Mouse (Mus musculus) hindbrain, embryonic 15.5 days (tissue): ENCODE data around the gene Slamf9. TPM values are rescaled to one million over a fixed set of nuclear protein-coding genes. Genes with fewer than 3 reads are reported as not detected.

Source experiments
- ATAC-seq: fragments of 200-750 bp; cut with Nextera tagmentation; 2 replicates; pipeline ENCODE4 v1.8.0; 2017; ENCODE audit warnings: low read depth, moderate number of reproducible peaks, moderate TSS enrichment; ENCODE audit not compliant: low FRiP score
- H3K27ac ChIP-seq: fragments of 300-500 bp; sonication (generic); replicated peaks from 2 replicates; pipeline ENCODE4 v1.5.1; 2015; ENCODE audit warnings: mild to moderate bottlenecking, inconsistent platforms
- H3K27me3 ChIP-seq: fragments of 300-500 bp; sonication (generic); 2 replicates; pipeline ENCODE4 v1.6.1; 2015; ENCODE audit warnings: control low read depth, inconsistent platforms
- H3K36me3 ChIP-seq: fragments of 300-500 bp; sonication (generic); 2 replicates; pipeline ENCODE4 v1.6.1; 2015; ENCODE audit warnings: control low read depth, inconsistent platforms
- H3K4me1 ChIP-seq: fragments of 300-500 bp; sonication (generic); replicated peaks from 2 replicates; pipeline ENCODE4 v1.6.1; 2015; ENCODE audit warnings: control low read depth, inconsistent platforms
- H3K4me2 ChIP-seq: fragments of 300-500 bp; sonication (generic); 2 replicates; pipeline ENCODE4 v1.6.1; 2015; ENCODE audit warnings: moderate library complexity, mild to moderate bottlenecking, inconsistent platforms
- H3K4me3 ChIP-seq: fragments of 300-500 bp; sonication (generic); 2 replicates; pipeline ENCODE4 v1.5.1; 2015; ENCODE audit warnings: mild to moderate bottlenecking, inconsistent platforms
- H3K9ac ChIP-seq: fragments of 300-500 bp; sonication (generic); 2 replicates; pipeline ENCODE4 v1.6.1; 2015; ENCODE audit warnings: inconsistent platforms
- H3K9me3 ChIP-seq: fragments of 300-500 bp; sonication (generic); 2 replicates; pipeline ENCODE4 v1.6.1; 2016; ENCODE audit warnings: control low read depth, inconsistent platforms
- WGBS: fragments of 180-500 bp; shearing (Covaris S2); methylation state at CpG from one replicate; pipeline ENCODE4 v1.1.7; 2015; 5-methylcytosine and 5-hydroxymethylcytosine counted together
- polyA plus RNA-seq: library from polyadenylated mRNA; unstranded; fragments of >200 nt; fragmentation: Nextera tagmentation; extraction: Ambion mirVana; gene quantifications from 2 replicates; pipeline ENCODE4 v1.2.1, GENCODE M21; 2015

Slamf9 gene
- polyA plus RNA-seq, 1 experiment from 2014 or later: 0.18 TPM

GRCm38 (mm10) chr1:172484236-172484635 is 9.1 kb downstream of the Slamf9 start:
- peaks cover 62% of the 10 kb centered on the region for H3K4me1 ChIP-seq
- H3K4me2 ChIP-seq: peak overlapping the region; percentile 86
- 30% methylated on average over 11 of the region's 11 CpGs for WGBS
- H3K4me3 ChIP-seq: peak overlapping the region; percentile 53
- H3K27ac ChIP-seq: no peak overlapping the region
- peak overlapping the region; percentile 4; the same call in 1 of the 2 replicates for H3K9ac ChIP-seq
- no peaks in the 10 kb centered on the region for H3K36me3 ChIP-seq
- no peak for ATAC-seq
- 0 out of 2 replicates have a peak, but pooled peaks cover 4% of the 10 kb centered on the region for H3K27me3 ChIP-seq
- H3K9me3 ChIP-seq: no peaks in the 10 kb centered on the region

DNA sequence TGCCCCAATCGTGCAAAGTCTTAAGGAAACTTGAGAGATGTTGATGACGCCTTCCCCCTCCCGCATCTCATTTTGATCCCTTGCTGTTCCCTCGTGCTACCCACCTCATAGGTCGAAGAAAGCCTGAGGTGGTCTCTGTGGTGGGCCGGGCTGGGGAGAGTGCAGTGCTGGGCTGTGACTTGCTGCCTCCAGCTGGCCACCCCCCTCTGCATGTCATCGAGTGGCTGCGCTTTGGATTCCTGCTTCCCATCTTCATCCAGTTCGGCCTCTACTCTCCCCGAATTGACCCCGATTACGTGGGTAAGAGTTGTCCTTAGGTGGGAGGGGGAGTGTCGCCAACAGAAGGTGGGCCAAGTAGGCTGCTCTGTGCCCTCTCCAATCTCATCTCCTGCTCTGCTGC is 9.5 kb downstream of the Slamf9 start:
- H3K4me3 ChIP-seq: peak overlapping the region; percentile 53
- 0 out of 2 replicates have a peak, but pooled peaks cover 4% of the 10 kb centered on the region for H3K27me3 ChIP-seq
- H3K27ac ChIP-seq: no peak overlapping the region
- peaks cover 63% of the 10 kb centered on the region for H3K4me1 ChIP-seq
- H3K9me3 ChIP-seq: no peaks in the 10 kb centered on the region
- no peaks in the 10 kb centered on the region for H3K36me3 ChIP-seq
- no peak for ATAC-seq
- H3K4me2 ChIP-seq: peak overlapping the region; percentile 86
- H3K9ac ChIP-seq: peak overlapping the region; percentile 4; the same call in 1 of the 2 replicates
- WGBS: 53% methylated on average over 13 of the region's 13 CpGs

DNA sequence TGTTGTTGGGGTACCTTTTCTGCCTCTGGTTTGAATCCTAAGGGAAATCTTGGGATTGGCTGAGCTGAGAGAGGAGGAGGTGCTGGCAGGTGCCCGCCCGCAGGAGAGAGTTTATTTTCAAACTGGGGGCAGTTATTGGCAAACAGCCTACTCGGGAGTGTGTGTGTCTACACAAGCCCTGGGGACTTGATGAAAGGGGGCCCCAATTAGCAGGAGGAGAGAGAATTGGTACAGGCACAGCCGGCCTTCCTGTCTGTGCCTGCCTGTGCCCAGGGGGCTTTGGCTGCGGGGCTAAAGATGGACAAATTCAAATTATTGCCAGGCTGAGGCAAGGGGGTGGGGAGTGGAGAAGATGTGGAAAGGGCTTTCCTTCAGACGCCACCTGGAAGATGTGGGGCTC is 10.7 kb downstream of the Slamf9 start:
- no peaks in the 10 kb centered on the region for H3K27me3 ChIP-seq
- H3K4me3 ChIP-seq: peak overlapping the region; percentile 14
- H3K36me3 ChIP-seq: no peaks in the 10 kb centered on the region
- peaks cover 73% of the 10 kb centered on the region for H3K4me1 ChIP-seq
- peak overlapping the region; percentile 30 for H3K9ac ChIP-seq
- ATAC-seq: no peak
- 11% methylated on average over 6 of the region's 6 CpGs for WGBS
- no peak overlapping the region; the same call in 1 of the 2 replicates for H3K27ac ChIP-seq
- H3K9me3 ChIP-seq: no peaks in the 10 kb centered on the region
- H3K4me2 ChIP-seq: peak overlapping the region; percentile 86

- H3K4me3 ChIP-seq: peak overlapping the region; percentile 14
- no peaks in the 10 kb centered on the region for H3K9me3 ChIP-seq
- H3K4me1 ChIP-seq: peaks cover 70% of the 10 kb centered on the region
- H3K27ac ChIP-seq: no peak overlapping the region; the same call in 1 of the 2 replicates
- no peaks in the 10 kb centered on the region for H3K36me3 ChIP-seq
- peak overlapping the region; percentile 86 for H3K4me2 ChIP-seq
- H3K27me3 ChIP-seq: no peaks in the 10 kb centered on the region
- no peak for ATAC-seq
- 12% methylated on average over 4 of the region's 4 CpGs for WGBS
- H3K9ac ChIP-seq: peak overlapping the region; percentile 30
Measured at GRCm38 (mm10) chr1:172486236-172486635, 11.1 kb downstream of the Slamf9 start.

- WGBS: 39% methylated on average over 5 of the region's 5 CpGs
- Histone ChIP-seq H3K36me3 (peaks cover 1% of the 10 kb centered on the region; the same call in 1 of the 2 replicates), H3K4me2 (peak overlapping the region; percentile 86), H3K27me3 (no peaks in the 10 kb centered on the region), H3K9me3 (no peaks in the 10 kb centered on the region), H3K9ac (peak overlapping the region; percentile 18; the same call in 1 of the 2 replicates), H3K4me3 (peak overlapping the region; percentile 14; the same call in 1 of the 2 replicates), H3K4me1 (peaks cover 66% of the 10 kb centered on the region), H3K27ac (no peak overlapping the region)
- no peak for ATAC-seq
Measured at GRCm38 (mm10) chr1:172486651-172487050, 11.5 kb downstream of the Slamf9 start.

- Histone ChIP-seq H3K4me1 (peaks cover 60% of the 10 kb centered on the region), H3K36me3 (peaks cover 6% of the 10 kb centered on the region; the same call in 1 of the 2 replicates), H3K9me3 (no peaks in the 10 kb centered on the region), H3K27me3 (no peaks in the 10 kb centered on the region), H3K4me2 (no peak overlapping the region), H3K4me3 (no peak overlapping the region), H3K27ac (no peak overlapping the region), H3K9ac (no peak overlapping the region)
- WGBS: 92% methylated on average over 4 of the region's 4 CpGs
- ATAC-seq: no peak
Measured at GRCm38 (mm10) chr1:172487859-172488258, 12.7 kb downstream of the Slamf9 start.

GRCm38 (mm10) chr1:172488831-172489230 is 13.7 kb downstream of the Slamf9 start:
- no peaks in the 10 kb centered on the region for H3K9me3 ChIP-seq
- peaks cover 50% of the 10 kb centered on the region for H3K4me1 ChIP-seq
- 84% methylated on average over 7 of the region's 7 CpGs for WGBS
- no peak for ATAC-seq
- no peak overlapping the region for H3K4me3 ChIP-seq
- no peaks in the 10 kb centered on the region for H3K27me3 ChIP-seq
- no peak overlapping the region for H3K27ac ChIP-seq
- H3K9ac ChIP-seq: no peak overlapping the region
- H3K4me2 ChIP-seq: no peak overlapping the region
- peaks cover 6% of the 10 kb centered on the region; the same call in 1 of the 2 replicates for H3K36me3 ChIP-seq

GRCm38 (mm10) chr1:172489585-172490250 is 14.6 kb downstream of the Slamf9 start:
- H3K9ac ChIP-seq: peak overlapping the region; percentile 35
- peaks cover 41% of the 10 kb centered on the region for H3K4me1 ChIP-seq
- peak overlapping the region; percentile 56 for H3K4me2 ChIP-seq
- WGBS: 61% methylated on average over 12 of the region's 12 CpGs
- no peak overlapping the region for H3K27ac ChIP-seq
- ATAC-seq: peak; percentile 44; the same call in 1 of the 2 replicates
- H3K9me3 ChIP-seq: no peaks in the 10 kb centered on the region
- no peaks in the 10 kb centered on the region for H3K27me3 ChIP-seq
- peaks cover 6% of the 10 kb centered on the region; the same call in 1 of the 2 replicates for H3K36me3 ChIP-seq
- no peak overlapping the region for H3K4me3 ChIP-seq

DNA sequence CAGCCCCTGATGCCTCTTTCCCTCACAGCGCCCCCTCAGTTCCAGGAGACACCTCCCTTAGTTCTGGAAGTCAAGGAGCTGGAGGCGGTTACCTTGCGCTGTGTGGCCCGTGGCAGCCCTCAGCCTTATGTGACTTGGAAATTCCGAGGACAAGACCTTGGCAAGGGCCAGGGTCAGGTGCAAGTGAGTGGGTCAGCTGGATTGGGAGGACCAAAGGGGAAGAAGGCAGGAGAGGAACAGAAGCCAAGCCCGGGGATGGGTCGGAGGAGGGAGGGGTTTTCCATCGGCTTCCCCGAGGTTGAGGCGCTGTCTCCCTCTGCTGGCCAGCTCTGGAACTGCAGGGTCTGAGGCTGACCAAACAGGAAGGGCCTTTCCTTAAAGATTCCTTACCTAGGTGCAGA is 15.1 kb downstream of the Slamf9 start:
- Histone ChIP-seq H3K4me3 (peak overlapping the region; percentile 28), H3K27ac (no peak overlapping the region), H3K9me3 (no peaks in the 10 kb centered on the region), H3K27me3 (no peaks in the 10 kb centered on the region), H3K9ac (peak overlapping the region; percentile 35), H3K4me2 (peak overlapping the region; percentile 56), H3K36me3 (peaks cover 6% of the 10 kb centered on the region; the same call in 1 of the 2 replicates), H3K4me1 (peaks cover 36% of the 10 kb centered on the region)
- 7% methylated on average over 10 of the region's 10 CpGs for WGBS
- peak; percentile 46 for ATAC-seq

DNA sequence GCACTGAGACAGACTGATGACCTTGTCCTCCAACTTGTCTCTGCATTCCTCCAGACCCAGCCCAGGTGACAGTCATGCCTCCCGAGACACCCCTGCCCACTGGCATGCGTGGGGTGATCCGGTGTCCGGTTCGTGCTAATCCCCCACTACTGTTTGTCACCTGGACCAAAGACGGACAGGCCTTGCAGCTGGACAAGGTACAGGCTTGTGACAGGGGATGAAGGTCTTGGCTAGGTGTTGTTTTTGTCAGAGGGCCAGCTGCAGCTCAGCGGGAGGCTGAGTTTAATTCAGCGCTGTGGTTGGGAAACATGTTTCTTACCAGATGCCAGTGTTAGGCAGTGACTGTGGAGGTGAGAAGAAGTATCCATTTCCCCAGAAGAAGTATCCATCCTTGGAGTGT is 16.9 kb downstream of the Slamf9 start:
- Histone ChIP-seq H3K4me1 (peaks cover 18% of the 10 kb centered on the region), H3K27me3 (no peaks in the 10 kb centered on the region), H3K4me2 (no peak overlapping the region), H3K36me3 (peaks cover 10% of the 10 kb centered on the region), H3K9me3 (no peaks in the 10 kb centered on the region), H3K27ac (no peak overlapping the region), H3K9ac (no peak overlapping the region), H3K4me3 (no peak overlapping the region)
- ATAC-seq: no peak
- 87% methylated on average over 8 of the region's 8 CpGs for WGBS

GRCm38 (mm10) chr1:172493516-172493915 is 18.4 kb downstream of the Slamf9 start:
- no peak for ATAC-seq
- peaks cover 11% of the 10 kb centered on the region for H3K4me1 ChIP-seq
- no peaks in the 10 kb centered on the region for H3K9me3 ChIP-seq
- no peak overlapping the region for H3K4me2 ChIP-seq
- no peak overlapping the region for H3K27ac ChIP-seq
- 58% methylated on average over 6 of the region's 6 CpGs for WGBS
- peaks cover 18% of the 10 kb centered on the region for H3K36me3 ChIP-seq
- peaks cover 8% of the 10 kb centered on the region; the same call in 1 of the 2 replicates for H3K27me3 ChIP-seq
- H3K9ac ChIP-seq: no peak overlapping the region
- no peak overlapping the region for H3K4me3 ChIP-seq

GRCm38 (mm10) chr1:172496030-172496429 is 20.9 kb downstream of the Slamf9 start:
- WGBS: 85% methylated on average over 17 of the region's 17 CpGs
- no peaks in the 10 kb centered on the region for H3K9me3 ChIP-seq
- peaks cover 18% of the 10 kb centered on the region for H3K36me3 ChIP-seq
- no peak overlapping the region for H3K4me3 ChIP-seq
- peaks cover 23% of the 10 kb centered on the region for H3K27me3 ChIP-seq
- ATAC-seq: no peak
- H3K4me2 ChIP-seq: no peak overlapping the region
- H3K27ac ChIP-seq: no peak overlapping the region
- peaks cover 14% of the 10 kb centered on the region for H3K4me1 ChIP-seq
- no peak overlapping the region for H3K9ac ChIP-seq
